Mouse (Mus musculus) MEL (cell line): ENCODE results near the gene Cln5. TPM values are rescaled to one million over a fixed set of nuclear protein-coding genes. Genes with fewer than 3 reads are reported as not detected.
A peak's percentile ranks its signal among the peaks of the same experiment; 100 is the strongest.

Experiments
- DNase-seq: peaks from one replicate; pipeline ENCODE4 v3.0.0; 2011; ENCODE audit warnings: low read depth, low spot score
- H3K27ac ChIP-seq: 2 replicates; pipeline ENCODE4 v1.5.1; 2012; ENCODE audit warnings: low read depth, mild to moderate bottlenecking, control low read depth, low read length, moderate library complexity; ENCODE audit not compliant: control insufficient read depth
- H3K27me3 ChIP-seq, 2 experiments: fragments of 150-350 bp in 1 of 2; sonication (generic) in 1 of 2; 2 replicates each; pipeline ENCODE4 v1.6.1; 2012; ENCODE audit warnings: low read length in 2 of 2, mild to moderate bottlenecking in 2 of 2, improper control_type of control experiment in 1 of 2, moderate library complexity in 1 of 2; ENCODE audit not compliant: insufficient read depth in 2 of 2, control insufficient read depth in 1 of 2
- H3K36me3 ChIP-seq, 2 experiments: 2 replicates each; pipeline ENCODE4 v1.6.1; 2012 to 2014; ENCODE audit warnings: low read length in 2 of 2, improper control_type of control experiment in 1 of 2, inconsistent platforms in 1 of 2, mild to moderate bottlenecking in 1 of 2; ENCODE audit not compliant: insufficient read depth in 2 of 2, control insufficient read depth in 1 of 2
- H3K4me1 ChIP-seq, 2 experiments: fragments of 150-350 bp in 1 of 2; sonication (generic) in 1 of 2; 2 replicates each; pipeline ENCODE4 v1.6.1; 2012; ENCODE audit warnings: low read length in 2 of 2, improper control_type of control experiment in 1 of 2, mild to moderate bottlenecking in 1 of 2; ENCODE audit not compliant: insufficient read depth in 2 of 2, control insufficient read depth in 1 of 2
- H3K4me3 ChIP-seq, 2 experiments: fragments of 150-350 bp in 1 of 2; sonication (generic) in 1 of 2; 2 replicates each; pipeline ENCODE4 v1.5.1; 2012; ENCODE audit warnings: low read depth in 2 of 2, low read length in 2 of 2, mild to moderate bottlenecking in 2 of 2, moderate library complexity in 2 of 2, control low read depth in 1 of 2, improper control_type of control experiment in 1 of 2; ENCODE audit not compliant: control insufficient read depth in 1 of 2, insufficient read depth in 1 of 2
- H3K79me2 ChIP-seq: 2 replicates; pipeline ENCODE4 v1.6.1; 2012; ENCODE audit warnings: mild to moderate bottlenecking, low read length, moderate library complexity; ENCODE audit not compliant: control insufficient read depth, poor library complexity, insufficient read depth
- H3K9ac ChIP-seq: 2 replicates; pipeline ENCODE4 v1.6.1; 2012; ENCODE audit warnings: low read depth, mild to moderate bottlenecking, control low read depth, low read length, moderate library complexity; ENCODE audit not compliant: control insufficient read depth, poor library complexity, severe bottlenecking
- H3K9me3 ChIP-seq: fragments of 150-350 bp; sonication (generic); replicated peaks from 2 replicates; pipeline ENCODE4 v1.6.1; 2012; ENCODE audit warnings: mild to moderate bottlenecking, low read length, improper control_type of control experiment, moderate library complexity; ENCODE audit not compliant: insufficient read depth
- CHD1 ChIP-seq: IDR thresholded peaks from 2 replicates; pipeline ENCODE4 v1.6.1; 2012; ENCODE audit warnings: low read depth, mild to moderate bottlenecking, inconsistent platforms, low read length, improper control_type of control experiment
- CTCF ChIP-seq, 3 experiments: IDR thresholded peaks in 2 of 3; conservative IDR thresholded peaks in 1 of 3; 2 replicates each; pipeline ENCODE4 v1.5.1; 2011 to 2012; ENCODE audit warnings: low read length in 3 of 3, low read depth in 2 of 3, mild to moderate bottlenecking in 2 of 3, improper control_type of control experiment in 1 of 3, inconsistent platforms in 1 of 3, mixed read lengths in 1 of 3, moderate library complexity in 1 of 3; ENCODE audit not compliant: control insufficient read depth in 1 of 3, insufficient read depth in 1 of 3, poor library complexity in 1 of 3, severe bottlenecking in 1 of 3
- E2F4 ChIP-seq: IDR thresholded peaks from 2 replicates; pipeline ENCODE4 v1.6.1; 2011; ENCODE audit warnings: low read depth, low read length, improper control_type of control experiment, borderline replicate concordance
- EP300 ChIP-seq, 2 experiments: IDR thresholded peaks; 2 replicates each; pipeline ENCODE4 v1.6.1; 2011; ENCODE audit warnings: improper control_type of control experiment in 2 of 2, low read length in 2 of 2, low read depth in 1 of 2, mild to moderate bottlenecking in 1 of 2
- ETS1 ChIP-seq: IDR thresholded peaks from 2 replicates; pipeline ENCODE4 v1.6.1; 2012; ENCODE audit warnings: low read depth, mild to moderate bottlenecking, inconsistent platforms, low read length, improper control_type of control experiment, moderate library complexity
- GABPA ChIP-seq: IDR thresholded peaks from 2 replicates; pipeline ENCODE4 v1.6.1; 2012; ENCODE audit warnings: low read depth, mild to moderate bottlenecking, inconsistent platforms, low read length, improper control_type of control experiment, moderate library complexity
- GATA1 ChIP-seq: IDR thresholded peaks from 2 replicates; pipeline ENCODE4 v1.6.1; 2011; ENCODE audit warnings: low read depth, low read length, improper control_type of control experiment
- JUND ChIP-seq: IDR thresholded peaks from 2 replicates; pipeline ENCODE4 v1.6.1; 2011; ENCODE audit warnings: low read depth, mild to moderate bottlenecking, improper control_type of control experiment, low read length
- KAT2A ChIP-seq: conservative IDR thresholded peaks from 2 replicates; pipeline ENCODE4 v1.6.1; 2012; ENCODE audit warnings: low read depth, low read length, improper control_type of control experiment, inconsistent platforms
- MAFK ChIP-seq: IDR thresholded peaks from 2 replicates; pipeline ENCODE4 v1.6.1; 2011; ENCODE audit warnings: low read depth, mild to moderate bottlenecking, low read length, improper control_type of control experiment, borderline replicate concordance
- POLR2A ChIP-seq, 2 experiments: IDR thresholded peaks; 2 replicates each; pipeline ENCODE4 v1.6.1; 2011 to 2012; ENCODE audit warnings: low read length in 2 of 2, mild to moderate bottlenecking in 2 of 2, control low read depth in 1 of 2, improper control_type of control experiment in 1 of 2, low read depth in 1 of 2, moderate library complexity in 1 of 2; ENCODE audit not compliant: control insufficient read depth in 1 of 2, insufficient read depth in 1 of 2, poor library complexity in 1 of 2
- RAD21 ChIP-seq: IDR thresholded peaks from 2 replicates; pipeline ENCODE4 v1.6.1; 2011; ENCODE audit warnings: mild to moderate bottlenecking, low read depth, low read length, improper control_type of control experiment
- RCOR1 ChIP-seq: IDR thresholded peaks from 2 replicates; pipeline ENCODE4 v1.6.1; 2012; ENCODE audit warnings: low read depth, mild to moderate bottlenecking, inconsistent platforms, low read length, improper control_type of control experiment
- SMC3 ChIP-seq: IDR thresholded peaks from 2 replicates; pipeline ENCODE4 v1.6.1; 2011; ENCODE audit warnings: low read depth, low read length, improper control_type of control experiment
- TAL1 ChIP-seq: IDR thresholded peaks from 2 replicates; pipeline ENCODE4 v1.6.1; 2012; ENCODE audit warnings: mild to moderate bottlenecking, inconsistent platforms, low read length, moderate library complexity, mixed read lengths
- TCF12 ChIP-seq: IDR thresholded peaks from 2 replicates; pipeline ENCODE4 v1.6.1; 2014; ENCODE audit warnings: low read depth, mild to moderate bottlenecking, inconsistent platforms, low read length, improper control_type of control experiment, moderate library complexity
- USF1 ChIP-seq: IDR thresholded peaks from 2 replicates; pipeline ENCODE4 v1.6.1; 2014; ENCODE audit warnings: low read depth, mild to moderate bottlenecking, inconsistent platforms, low read length, improper control_type of control experiment, moderate library complexity
- USF2 ChIP-seq, 2 experiments: IDR thresholded peaks; 2 replicates each; pipeline ENCODE4 v1.6.1; 2011 to 2012; ENCODE audit warnings: improper control_type of control experiment in 2 of 2, low read length in 2 of 2, borderline replicate concordance in 1 of 2, inconsistent platforms in 1 of 2, low read depth in 1 of 2, mild to moderate bottlenecking in 1 of 2; ENCODE audit not compliant: insufficient read depth in 1 of 2
- ZNF384 ChIP-seq: IDR thresholded peaks from 2 replicates; pipeline ENCODE4 v1.6.1; 2012; ENCODE audit warnings: low read depth, mild to moderate bottlenecking, inconsistent platforms, low read length, improper control_type of control experiment
- polyA plus RNA-seq, 2 experiments: library from polyadenylated mRNA; stranded (reverse) in 1 of 2; unstranded in 1 of 2; fragments of >175 nt in 1 of 2; fragments of >200 nt in 1 of 2; gene quantifications; 2 replicates each; pipeline versions ENCODE4 v1.2.1 to v1.2.4; 2012; ENCODE audit warnings: low replicate concordance in 2 of 2, low read depth in 1 of 2; ENCODE audit not compliant: insufficient read length in 2 of 2, insufficient read depth in 1 of 2, missing spikeins in 1 of 2
- total RNA-seq: library from RNA; depleted of rRNA; stranded (reverse); fragments of 300-350 nt; gene quantifications from 2 replicates; pipeline ENCODE4 v1.2.3, GENCODE M21; 2012

Cln5 gene
- total and polyA plus RNA-seq, 3 experiments: 12.3 to 99.4 (median 15.9) TPM

DNA sequence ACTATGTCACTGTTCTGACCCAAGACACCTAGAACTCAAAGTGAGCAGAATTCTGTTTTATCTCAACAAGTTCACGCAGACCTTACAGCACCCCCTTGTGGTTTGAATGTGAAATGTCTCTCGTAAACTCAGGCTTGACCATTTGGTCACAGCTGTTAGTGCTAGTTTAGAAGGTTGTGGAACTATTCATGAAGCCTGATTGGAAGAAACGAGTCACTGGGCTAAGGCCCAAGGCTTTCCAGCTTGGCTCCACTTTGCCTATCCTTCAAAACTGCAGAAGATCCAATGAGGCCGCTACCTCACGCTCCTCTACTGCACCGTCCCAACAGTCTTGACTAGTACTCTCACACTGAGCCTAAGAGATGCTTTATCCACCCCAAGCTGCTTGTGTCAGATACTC lies 18.6 kb downstream of the Cln5 start:
- no peaks in the 10 kb centered on the region for H3K9me3 ChIP-seq
- H3K36me3 ChIP-seq: peaks cover 17 to 31% of the 10 kb centered on the region in 2 experiments
- H3K27ac ChIP-seq: no peak overlapping the region
- H3K4me3 ChIP-seq: no peak overlapping the region
- TF ChIP-seq USF1 (no peak), MAFK (no peak), CHD1 (no peak), RCOR1 (no peak), SMC3 (peak; percentile 66), POLR2A (IDR thresholded peaks at IDR 0.05; ENCODE audit: control insufficient read depth in 1 of 2, insufficient read depth in 1 of 2, low read depth in 1 of 2, low read length in 2 of 2, poor library complexity in 1 of 2) (no peak), RAD21 (peak; percentile 26), CTCF (IDR thresholded peaks at IDR 0.05 in 2 of 3, conservative IDR thresholded peaks at IDR 0.05 in 1 of 3; ENCODE audit: control insufficient read depth in 1 of 3, insufficient read depth in 1 of 3, low read depth in 2 of 3, low read length in 3 of 3, poor library complexity in 1 of 3, severe bottlenecking in 1 of 3) (peak; percentile 50 to 74 (median 66))
- H3K27me3 ChIP-seq: no peaks in the 10 kb centered on the region
- DNase-seq: peak; percentile 61
- H3K4me1 ChIP-seq: peaks cover 16 to 17% of the 10 kb centered on the region in 2 experiments
- no peak overlapping the region for H3K9ac ChIP-seq
- peaks cover 7% of the 10 kb centered on the region; the same call in 1 of the 2 replicates for H3K79me2 ChIP-seq

DNA sequence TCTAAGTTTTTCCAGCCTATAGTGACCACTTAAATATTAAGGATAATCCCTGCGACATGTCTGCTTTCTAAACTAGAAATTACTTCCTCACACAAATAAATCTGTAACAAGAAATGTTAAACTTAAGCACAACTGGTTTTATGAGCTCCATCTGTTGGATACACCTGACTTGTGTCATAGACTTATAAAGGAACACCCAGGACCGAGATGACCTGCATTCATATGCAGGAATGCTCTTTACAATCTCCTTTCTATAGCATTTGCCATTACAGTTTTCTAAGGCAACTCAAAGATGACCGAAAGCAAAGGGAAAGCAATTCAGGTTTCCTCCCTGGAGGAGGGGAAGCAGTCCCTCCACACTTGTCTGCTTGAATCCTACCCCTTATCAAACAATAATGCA lies 23.2 kb downstream of the Cln5 start:
- peaks cover 7 to 22% of the 10 kb centered on the region in 2 experiments for H3K36me3 ChIP-seq
- no peak for DNase-seq
- H3K9me3 ChIP-seq: no peaks in the 10 kb centered on the region
- H3K79me2 ChIP-seq: peaks cover 23% of the 10 kb centered on the region
- H3K9ac ChIP-seq: no peak overlapping the region
- no peak overlapping the region for H3K4me3 ChIP-seq
- H3K4me1 ChIP-seq: peaks cover 5 to 9% of the 10 kb centered on the region in 2 experiments; a peak in 1 of 4 replicates
- no peak overlapping the region for H3K27ac ChIP-seq
- no peak for TF ChIP-seq TAL1
- TF ChIP-seq ZNF384: no peak
- no peak for TF ChIP-seq USF2 (IDR thresholded peaks at IDR 0.05; ENCODE audit: borderline replicate concordance in 1 of 2, insufficient read depth in 1 of 2, low read depth in 1 of 2, low read length in 2 of 2)
- TF ChIP-seq E2F4: no peak
- H3K27me3 ChIP-seq: no peaks in the 10 kb centered on the region

DNA sequence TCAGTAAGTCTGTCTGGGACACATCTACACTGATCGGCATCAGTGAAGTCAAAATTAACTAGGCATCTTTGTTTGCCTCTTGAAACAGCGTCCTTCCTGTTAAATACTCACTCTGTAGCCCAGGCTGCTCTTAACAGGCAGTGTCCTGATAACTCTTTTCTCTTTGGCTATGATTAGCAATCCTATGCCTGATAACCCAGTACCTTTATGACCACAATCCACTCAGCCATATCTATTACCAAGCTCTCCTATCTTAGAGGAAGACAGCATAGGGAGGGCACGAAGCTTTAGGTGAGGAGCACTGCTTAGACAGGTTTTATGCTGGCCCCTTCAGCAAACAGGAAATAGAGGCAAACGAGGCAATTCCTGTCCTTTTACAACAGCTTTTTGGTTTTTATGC lies 23.7 kb downstream of the Cln5 start:
- H3K79me2 ChIP-seq: peaks cover 27% of the 10 kb centered on the region
- peak; percentile 28 for DNase-seq
- H3K4me3 ChIP-seq: no peak overlapping the region
- H3K27ac ChIP-seq: no peak overlapping the region
- TF ChIP-seq JUND: no peak
- TF ChIP-seq EP300 (IDR thresholded peaks at IDR 0.05; ENCODE audit: low read depth in 1 of 2, low read length in 2 of 2): peak in 1 of 2 experiments; percentile 25; a peak in 1 of 4 replicates
- TF ChIP-seq GABPA: no peak
- peak; percentile 71 for TF ChIP-seq RCOR1
- 0 out of 2 replicates have a peak, but pooled peaks have one; percentile 24 for TF ChIP-seq TCF12
- peak; percentile 56 for TF ChIP-seq GATA1
- TF ChIP-seq ETS1: 0 out of 2 replicates have a peak, but pooled peaks have one; percentile 46
- no peak for TF ChIP-seq KAT2A
- peaks cover 4 to 22% of the 10 kb centered on the region in 2 experiments; a peak in 3 of 4 replicates for H3K36me3 ChIP-seq
- no peak overlapping the region for H3K9ac ChIP-seq
- no peaks in the 10 kb centered on the region for H3K27me3 ChIP-seq
- H3K9me3 ChIP-seq: no peaks in the 10 kb centered on the region
- peaks cover 5 to 9% of the 10 kb centered on the region in 2 experiments; a peak in 1 of 4 replicates for H3K4me1 ChIP-seq
